Mouse (Mus musculus) leukemia stem cell, adult 10-12 weeks (primary cell): ENCODE results near the gene E130309D02Rik. TPM values are rescaled to one million over a fixed set of nuclear protein-coding genes. Genes with fewer than 3 reads are reported as not detected.

ENCODE experiments used
- polyA plus RNA-seq: library from polyadenylated mRNA; stranded (reverse); fragments of >175 nt; gene quantifications from 2 replicates; pipeline ENCODE4 v1.2.3, GENCODE M21; 2012; ENCODE audit warnings: low replicate concordance

E130309D02Rik gene
- polyA plus RNA-seq, result 143 and 151 TPM in 2 replicates

GRCm38 (mm10) chr5:143314730-143315513 is at the start of gene E130309D02Rik:
Gene E130309D02Rik (minus strand): TSS chr5:143315360.

GRCm38 (mm10) chr5:143356686-143357388 is 41.7 kb upstream of the E130309D02Rik start, which contains the start of gene Grid2ip:
Gene Grid2ip (plus strand): TSS chr5:143357338.

GRCm38 (mm10) chr5:143328690-143329495 is 13.7 kb upstream of the E130309D02Rik start, which contains the start of gene Zdhhc4:
Gene Zdhhc4 (minus strand): TSS chr5:143329256.

GRCm38 (mm10) chr5:143293404-143293803 is 21.8 kb downstream of the E130309D02Rik start, which contains the start of gene Zfp853:
Gene Zfp853 (minus strand): TSS chr5:143293623.

GRCm38 (mm10) chr5:143269363-143270150 is 45.6 kb downstream of the E130309D02Rik start, which contains the start of gene Zfp316:
Gene Zfp316 (minus strand): TSS chr5:143270022.

Other genes starting within 250 kb of the E130309D02Rik start
- gene Rnf216, start 202.4 kb downstream of the E130309D02Rik start, polyA plus RNA-seq, result 25.1 and 30.9 TPM in 2 replicates
- 0.03 TPM in 1 of 2 replicates, not detected in the other for gene Olfr718-ps1, start 167.8 kb downstream of the E130309D02Rik start, polyA plus RNA-seq
- 0.81 and 2.0 TPM in 2 replicates for gene Rbak, start 134.6 kb downstream of the E130309D02Rik start, polyA plus RNA-seq
- gene Spdye4b, start 134.3 kb downstream of the E130309D02Rik start, polyA plus RNA-seq, result not detected in 2 replicates
- not detected in 2 replicates for gene Spdye4a, start 88.5 kb downstream of the E130309D02Rik start, polyA plus RNA-seq
- gene Zfp12, start 80.2 kb downstream of the E130309D02Rik start, polyA plus RNA-seq, result 2.6 and 3.4 TPM in 2 replicates
- 12.3 and 12.6 TPM in 2 replicates for gene Zfp316, start 45.3 kb downstream of the E130309D02Rik start, polyA plus RNA-seq
- gene Zfp853, start 21.7 kb downstream of the E130309D02Rik start, polyA plus RNA-seq, result 0.09 and 0.14 TPM in 2 replicates
- gene Zdhhc4, start 13.9 kb upstream of the E130309D02Rik start, polyA plus RNA-seq, result 13.0 and 79.5 TPM in 2 replicates
- gene Grid2ip, start 42.0 kb upstream of the E130309D02Rik start, polyA plus RNA-seq, result not detected in 2 replicates
- 33.5 and 102 TPM in 2 replicates for gene Kdelr2, start 88.5 kb upstream of the E130309D02Rik start, polyA plus RNA-seq
- 6.5 and 11.6 TPM in 2 replicates for gene Daglb, start 149.2 kb upstream of the E130309D02Rik start, polyA plus RNA-seq
- 41.3 and 82.8 TPM in 2 replicates for gene Rac1, start 212.7 kb upstream of the E130309D02Rik start, polyA plus RNA-seq